Mouse (Mus musculus): ENCODE measurements around the gene Rbfox3.

- no peak for TF ChIP-seq CTCF (IDR thresholded peaks at IDR 0.05; ENCODE audit: extremely low read depth, insufficient read depth, insufficient read length, insufficient replicate concordance)
- TF ChIP-seq POLR2A (IDR thresholded peaks at IDR 0.05; ENCODE audit: low read depth, low read length), result no peak
These were observed 166.1 kb downstream of the Rbfox3 start for GRCm38 (mm10) chr11:118745279-118745678.
